Mouse (Mus musculus) forebrain, embryonic 14.5 days (tissue): ENCODE results near the gene C1ql4. TPM values are rescaled to one million over a fixed set of nuclear protein-coding genes. Genes with fewer than 3 reads are reported as not detected.
A peak's percentile ranks its signal among the peaks of the same experiment; 100 is the strongest.

Source experiments
- ATAC-seq: fragments of 200-750 bp; cut with Nextera tagmentation; 2 replicates; pipeline ENCODE4 v1.8.0; 2017; ENCODE audit warnings: mild to moderate bottlenecking, moderate library complexity
- DNase-seq: peaks from one replicate; pipeline ENCODE4 v3.0.0-alpha.2; 2015; ENCODE audit warnings: low spot score
- H3K27ac ChIP-seq: fragments of 300-500 bp; sonication (generic); 2 replicates; pipeline ENCODE4 v1.5.1; 2014; ENCODE audit warnings: low read depth, mild to moderate bottlenecking, control low read depth, low read length, moderate library complexity
- H3K27me3 ChIP-seq: fragments of 300-500 bp; sonication (generic); replicated peaks from 2 replicates; pipeline ENCODE4 v1.6.1; 2014; ENCODE audit warnings: low read length, control low read depth, mixed read lengths; ENCODE audit not compliant: control insufficient read depth, insufficient read depth
- H3K36me3 ChIP-seq: fragments of 300-500 bp; sonication (generic); 2 replicates; pipeline ENCODE4 v1.6.1; 2014; ENCODE audit warnings: low read length, control low read depth; ENCODE audit not compliant: control insufficient read depth, insufficient read depth
- H3K4me1 ChIP-seq: fragments of 300-500 bp; sonication (generic); 2 replicates; pipeline ENCODE4 v1.6.1; 2014; ENCODE audit warnings: antibody characterized with exemption, low read length, control low read depth; ENCODE audit not compliant: control insufficient read depth, insufficient read depth
- H3K4me2 ChIP-seq: fragments of 300-500 bp; sonication (generic); 2 replicates; pipeline ENCODE4 v1.6.1; 2014; ENCODE audit warnings: mild to moderate bottlenecking, control low read depth, low read length
- H3K4me3 ChIP-seq: fragments of 300-500 bp; sonication (generic); 2 replicates; pipeline ENCODE4 v1.5.1; 2014; ENCODE audit warnings: low read depth, low read length, control low read depth
- H3K9ac ChIP-seq: fragments of 300-500 bp; sonication (generic); 2 replicates; pipeline ENCODE4 v1.6.1; 2014; ENCODE audit warnings: mild to moderate bottlenecking, low read length, control low read depth, moderate library complexity
- H3K9me3 ChIP-seq: fragments of 300-500 bp; sonication (generic); replicated peaks from 2 replicates; pipeline ENCODE4 v1.6.1; 2016; ENCODE audit warnings: low read length, control low read depth, mixed read lengths; ENCODE audit not compliant: control insufficient read depth
- WGBS: fragments of 180-500 bp; shearing (Covaris S2); extraction: QIAGEN DNeasy Blood & Tissue Kit; methylation state at CpG from one replicate; pipeline ENCODE4 v1.1.7; 2014; 5-methylcytosine and 5-hydroxymethylcytosine counted together
- polyA plus RNA-seq: library from polyadenylated mRNA; unstranded; fragments of >200 nt; fragmentation: Nextera tagmentation; extraction: Ambion mirVana; gene quantifications from 2 replicates; pipeline ENCODE4 v1.2.1, GENCODE M21; 2014

The C1ql4 gene
- polyA plus RNA-seq, 1 experiment from 2014 or later, result not detected

- no peaks in the 10 kb centered on the region for H3K9me3 ChIP-seq
- no peak for DNase-seq
- no peaks in the 10 kb centered on the region for H3K36me3 ChIP-seq
- H3K9ac ChIP-seq, result no peak overlapping the region
- no peaks in the 10 kb centered on the region for H3K27me3 ChIP-seq
- H3K27ac ChIP-seq, result no peak overlapping the region
- H3K4me3 ChIP-seq, result no peak overlapping the region
- H3K4me1 ChIP-seq, result no peaks in the 10 kb centered on the region
- 84% methylated on average over 3 of the region's 3 CpGs for WGBS
- ATAC-seq, result no peak
- H3K4me2 ChIP-seq, result no peak overlapping the region
Observed at GRCm38 (mm10) chr15:99107866-99108265, 20.2 kb upstream of the C1ql4 start.

GRCm38 (mm10) chr15:99105238-99105637 lies 17.6 kb upstream of the C1ql4 start:
- no peak overlapping the region for H3K4me3 ChIP-seq
- DNase-seq (no peak), ATAC-seq (no peak)
- H3K4me2 ChIP-seq, result no peak overlapping the region
- H3K36me3 ChIP-seq, result no peaks in the 10 kb centered on the region
- H3K9ac ChIP-seq, result no peak overlapping the region
- WGBS, result 79% methylated on average over 7 of the region's 7 CpGs
- no peaks in the 10 kb centered on the region for H3K4me1 ChIP-seq
- H3K9me3 ChIP-seq, result no peaks in the 10 kb centered on the region
- no peaks in the 10 kb centered on the region for H3K27me3 ChIP-seq
- H3K27ac ChIP-seq, result no peak overlapping the region

- no peak overlapping the region for H3K4me3 ChIP-seq
- no peak overlapping the region for H3K4me2 ChIP-seq
- H3K9me3 ChIP-seq, result no peaks in the 10 kb centered on the region
- peaks cover 36% of the 10 kb centered on the region for H3K27me3 ChIP-seq
- DNase-seq (no peak), ATAC-seq (no peak)
- no peak overlapping the region for H3K27ac ChIP-seq
- WGBS, result 47% methylated on average over 3 of the region's 3 CpGs
- no peak overlapping the region for H3K9ac ChIP-seq
- peaks cover 30% of the 10 kb centered on the region for H3K4me1 ChIP-seq
- no peaks in the 10 kb centered on the region for H3K36me3 ChIP-seq
Observed at GRCm38 (mm10) chr15:99099984-99100383, 12.4 kb upstream of the C1ql4 start.

- Histone ChIP-seq H3K9ac (peak overlapping the region; percentile 21; the same call in 1 of the 2 replicates), H3K9me3 (no peaks in the 10 kb centered on the region), H3K4me1 (peaks cover 35% of the 10 kb centered on the region), H3K36me3 (no peaks in the 10 kb centered on the region), H3K4me2 (peak overlapping the region; percentile 69; the same call in 1 of the 2 replicates), H3K27me3 (peaks cover 40% of the 10 kb centered on the region), H3K4me3 (no peak overlapping the region), H3K27ac (no peak overlapping the region)
- peak; percentile 25; the same call in 1 of the 2 replicates for ATAC-seq
- DNase-seq, result peak; percentile 73
- WGBS, result under 1% methylated on average over 15 of the region's 15 CpGs
Observed at GRCm38 (mm10) chr15:99099139-99099556, 11.5 kb upstream of the C1ql4 start.

- Histone ChIP-seq H3K4me2 (peak overlapping the region; percentile 69), H3K27ac (no peak overlapping the region), H3K27me3 (peaks cover 40% of the 10 kb centered on the region), H3K36me3 (no peaks in the 10 kb centered on the region), H3K4me3 (peak overlapping the region; percentile 37), H3K9me3 (no peaks in the 10 kb centered on the region), H3K9ac (peak overlapping the region; percentile 54; the same call in 1 of the 2 replicates), H3K4me1 (peaks cover 35% of the 10 kb centered on the region)
- ATAC-seq (0 out of 2 replicates have a peak, but pooled peaks have one; percentile 9), DNase-seq (no peak)
- WGBS, result 1% methylated on average over 9 of the region's 9 CpGs
Observed at GRCm38 (mm10) chr15:99098493-99098861, 10.9 kb upstream of the C1ql4 start.

GRCm38 (mm10) chr15:99097840-99098492 lies 10.3 kb upstream of the C1ql4 start:
- ATAC-seq (peak; percentile 19), DNase-seq (peak; percentile 72)
- H3K9ac ChIP-seq, result peak overlapping the region; percentile 54
- peaks cover 45% of the 10 kb centered on the region for H3K27me3 ChIP-seq
- under 1% methylated on average over 39 of the region's 39 CpGs for WGBS
- peak overlapping the region; percentile 37 for H3K4me3 ChIP-seq
- peak overlapping the region; percentile 69 for H3K4me2 ChIP-seq
- H3K27ac ChIP-seq, result peak overlapping the region; percentile 39; the same call in 1 of the 2 replicates
- H3K36me3 ChIP-seq, result no peaks in the 10 kb centered on the region
- peaks cover 37% of the 10 kb centered on the region for H3K4me1 ChIP-seq
- no peaks in the 10 kb centered on the region for H3K9me3 ChIP-seq

- under 1% methylated on average over 49 of the region's 58 CpGs for WGBS
- Histone ChIP-seq H3K9me3 (no peaks in the 10 kb centered on the region), H3K4me3 (peak overlapping the region; percentile 37), H3K36me3 (no peaks in the 10 kb centered on the region), H3K27me3 (peaks cover 54% of the 10 kb centered on the region), H3K4me2 (peak overlapping the region; percentile 69), H3K9ac (peak overlapping the region; percentile 54), H3K4me1 (peaks cover 37% of the 10 kb centered on the region), H3K27ac (no peak overlapping the region)
- DNase-seq (no peak), ATAC-seq (0 out of 2 replicates have a peak, but pooled peaks have one; percentile 4)
Observed at GRCm38 (mm10) chr15:99096831-99097500, 9.3 kb upstream of the C1ql4 start.

- Histone ChIP-seq H3K4me1 (peaks cover 37% of the 10 kb centered on the region), H3K4me2 (peak overlapping the region; percentile 69), H3K36me3 (no peaks in the 10 kb centered on the region), H3K9ac (peak overlapping the region; percentile 54), H3K4me3 (peak overlapping the region; percentile 37), H3K27ac (no peak overlapping the region), H3K9me3 (no peaks in the 10 kb centered on the region), H3K27me3 (peaks cover 54% of the 10 kb centered on the region)
- 7% methylated on average over 24 of the region's 24 CpGs for whole genome bisulfite sequencing
- no peak for ATAC-seq
- DNase-seq, result no peak
Observed at GRCm38 (mm10) chr15:99096061-99096793, 8.6 kb upstream of the C1ql4 start.
